Mouse (Mus musculus) cortical plate, adult 2 months (tissue): ENCODE results near the gene Gins3. TPM values are rescaled to one million over a fixed set of nuclear protein-coding genes. Genes with fewer than 3 reads are reported as not detected.
A peak's percentile ranks its signal among the peaks of the same experiment; 100 is the strongest.
"Not testable (repeated sequence)": the region's sequence is repeated elsewhere in the genome, so short reads cannot be mapped to it uniquely, and the experiment has no call there.

Experiments used
- H3K27ac ChIP-seq: fragments of 200-500 bp; 2 replicates; pipeline ENCODE4 v1.5.1; 2012; ENCODE audit warnings: low read length, control low read depth, inconsistent platforms; ENCODE audit not compliant: insufficient read depth
- H3K4me1 ChIP-seq: fragments of 200-500 bp; 2 replicates; pipeline ENCODE4 v1.6.1; 2011; ENCODE audit warnings: low read length; ENCODE audit not compliant: control insufficient read depth, insufficient read depth
- H3K4me3 ChIP-seq: fragments of 200-500 bp; 2 replicates; pipeline ENCODE4 v1.5.1; 2011; ENCODE audit warnings: mild to moderate bottlenecking, low read length, control low read depth; ENCODE audit not compliant: insufficient read depth
- CTCF ChIP-seq: fragments of 200-500 bp; IDR thresholded peaks from 2 replicates; pipeline ENCODE4 v1.5.1; 2011; ENCODE audit warnings: mild to moderate bottlenecking, control low read depth, low read length; ENCODE audit not compliant: insufficient read depth; ENCODE audit errors: extremely low read depth
- POLR2A ChIP-seq: fragments of 200-500 bp; IDR thresholded peaks from 2 replicates; pipeline ENCODE4 v1.6.1; 2011; ENCODE audit warnings: mild to moderate bottlenecking, low read length, control low read depth; ENCODE audit not compliant: insufficient read depth; ENCODE audit errors: extremely low read depth
- polyA plus RNA-seq: library from polyadenylated mRNA; depleted of rRNA; stranded (reverse); fragments of >200 nt; gene quantifications from 2 replicates; pipeline ENCODE4 v1.2.3, GENCODE M21; 2012

Gene Gins3
- polyA plus RNA-seq, 1 experiment: 1.8 TPM

- no peak for TF ChIP-seq POLR2A
- no peak for TF ChIP-seq CTCF
Measured at GRCm38 (mm10) chr8:95601306-95601705, 31.9 kb upstream of the Gins3 start.

GRCm38 (mm10) chr8:95602168-95602567 lies 31.1 kb upstream of the Gins3 start:
- no peak overlapping the region for H3K27ac ChIP-seq
- H3K4me3 ChIP-seq: no peak overlapping the region
- TF ChIP-seq CTCF: no peak
- no peak for TF ChIP-seq POLR2A
- peaks cover 1% of the 10 kb centered on the region; the same call in 1 of the 2 replicates for H3K4me1 ChIP-seq

More at GRCm38 (mm10) chr8:95601306-95601705, 31.9 kb upstream of the Gins3 start:
- no peaks in the 10 kb centered on the region for H3K4me1 ChIP-seq
- H3K27ac ChIP-seq: no peak overlapping the region
- no peak overlapping the region for H3K4me3 ChIP-seq

DNA sequence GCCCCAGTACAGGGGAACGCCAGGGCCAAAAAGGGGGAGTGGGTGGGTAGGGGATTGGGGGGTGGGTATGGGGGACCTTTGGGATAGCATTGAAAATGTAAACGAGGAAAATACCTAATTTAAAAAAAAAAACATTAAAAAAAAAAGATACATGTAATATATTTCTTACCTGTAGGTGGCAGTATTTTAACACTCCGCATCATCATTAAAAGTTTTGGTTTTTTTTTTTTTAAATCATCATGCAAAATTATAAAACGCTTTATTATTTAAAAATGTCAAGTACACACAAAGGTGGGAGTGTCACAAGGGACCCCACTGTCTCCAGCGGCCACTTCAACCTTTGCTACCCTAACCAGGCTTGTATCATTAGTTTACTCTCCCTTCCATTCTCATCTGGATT lies 26.7 kb upstream of the Gins3 start:
- not testable (repeated sequence) for H3K4me3 ChIP-seq, H3K27ac ChIP-seq, H3K4me1 ChIP-seq

GRCm38 (mm10) chr8:95607210-95607609 lies 26.0 kb upstream of the Gins3 start:
- no peak overlapping the region for H3K4me3 ChIP-seq
- peaks cover 3% of the 10 kb centered on the region; the same call in 1 of the 2 replicates for H3K4me1 ChIP-seq
- no peak for TF ChIP-seq CTCF
- no peak for TF ChIP-seq POLR2A
- H3K27ac ChIP-seq: peak overlapping the region; percentile 2; the same call in 1 of the 2 replicates

DNA sequence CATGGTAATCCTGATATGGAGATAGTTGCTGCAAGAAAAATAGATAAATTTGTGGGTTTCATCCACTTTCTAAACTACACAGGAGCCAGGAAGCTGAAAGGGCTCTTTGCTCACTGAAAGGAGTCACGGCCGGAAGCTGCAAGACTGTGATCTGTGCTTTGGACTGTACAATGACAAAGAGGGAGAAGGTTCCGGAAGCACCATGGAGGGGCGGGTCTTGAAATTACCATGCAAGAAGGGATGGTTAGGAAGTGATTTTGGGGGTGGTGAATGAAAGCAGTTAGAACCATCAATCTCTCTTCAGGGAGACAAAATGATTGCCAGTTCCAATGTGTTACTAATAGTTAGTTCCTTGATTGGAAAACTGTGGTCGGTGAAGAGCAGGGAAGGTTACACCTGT lies 23.8 kb upstream of the Gins3 start:
- TF ChIP-seq CTCF (no peak), POLR2A (no peak)
- Histone ChIP-seq H3K4me3 (no peak overlapping the region), H3K27ac (no peak overlapping the region), H3K4me1 (peaks cover 3% of the 10 kb centered on the region; the same call in 1 of the 2 replicates)

- no peak for TF ChIP-seq POLR2A
- TF ChIP-seq CTCF: no peak
- Histone ChIP-seq H3K4me3 (no peak overlapping the region), H3K27ac (no peak overlapping the region), H3K4me1 (peaks cover 3% of the 10 kb centered on the region; the same call in 1 of the 2 replicates)
Measured at GRCm38 (mm10) chr8:95610749-95611148, 22.5 kb upstream of the Gins3 start.

DNA sequence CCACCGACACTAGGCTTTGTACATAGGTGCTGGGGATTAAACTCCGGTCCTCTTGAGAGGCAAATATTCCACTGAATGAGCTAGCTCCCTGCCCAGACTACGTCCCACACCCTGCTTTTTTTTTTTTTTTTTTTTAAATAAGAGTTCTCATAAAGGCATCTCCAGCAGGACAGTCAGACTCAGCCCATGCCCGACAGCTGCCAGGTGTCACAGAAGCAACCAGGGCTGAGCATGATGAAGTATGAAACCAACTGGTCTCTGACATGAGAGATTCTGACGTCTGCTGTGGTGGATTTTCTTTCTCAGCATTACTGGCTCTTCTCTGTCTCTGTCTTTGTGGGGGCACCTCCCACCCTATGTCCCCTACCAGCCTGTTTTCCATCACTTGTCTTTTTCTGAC lies 21.5 kb upstream of the Gins3 start:
- Histone ChIP-seq H3K4me3 (no peak overlapping the region), H3K4me1 (peaks cover 1% of the 10 kb centered on the region; the same call in 1 of the 2 replicates), H3K27ac (no peak overlapping the region)
- no peak for TF ChIP-seq POLR2A
- TF ChIP-seq CTCF: no peak

DNA sequence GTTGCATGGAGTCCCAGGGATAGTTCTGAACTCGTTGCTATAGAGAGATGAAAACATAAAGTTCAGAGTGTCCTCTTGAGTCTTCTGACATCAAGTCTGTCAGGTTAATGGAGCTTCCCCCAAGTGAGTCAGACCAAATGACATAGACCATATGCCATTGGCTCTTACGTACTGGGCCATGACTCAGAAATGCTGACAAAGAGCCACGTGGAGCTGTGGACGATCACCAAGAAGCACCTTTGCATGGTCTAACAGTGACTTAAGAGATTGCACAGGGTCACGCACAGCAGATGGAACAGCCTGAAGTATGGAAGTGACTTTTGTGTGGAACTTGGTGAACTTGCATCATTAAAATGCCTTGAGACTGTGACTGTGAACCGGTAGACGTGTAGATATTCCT lies 16.9 kb upstream of the Gins3 start:
- Histone ChIP-seq H3K27ac (no peak overlapping the region), H3K4me1 (no peaks in the 10 kb centered on the region), H3K4me3 (no peak overlapping the region)
- TF ChIP-seq POLR2A: no peak
- TF ChIP-seq CTCF: no peak

- no peak for TF ChIP-seq CTCF
- no peak for TF ChIP-seq POLR2A
- H3K4me1 ChIP-seq: peaks cover 1% of the 10 kb centered on the region; the same call in 1 of the 2 replicates
Measured at GRCm38 (mm10) chr8:95620046-95620445, 13.2 kb upstream of the Gins3 start.

DNA sequence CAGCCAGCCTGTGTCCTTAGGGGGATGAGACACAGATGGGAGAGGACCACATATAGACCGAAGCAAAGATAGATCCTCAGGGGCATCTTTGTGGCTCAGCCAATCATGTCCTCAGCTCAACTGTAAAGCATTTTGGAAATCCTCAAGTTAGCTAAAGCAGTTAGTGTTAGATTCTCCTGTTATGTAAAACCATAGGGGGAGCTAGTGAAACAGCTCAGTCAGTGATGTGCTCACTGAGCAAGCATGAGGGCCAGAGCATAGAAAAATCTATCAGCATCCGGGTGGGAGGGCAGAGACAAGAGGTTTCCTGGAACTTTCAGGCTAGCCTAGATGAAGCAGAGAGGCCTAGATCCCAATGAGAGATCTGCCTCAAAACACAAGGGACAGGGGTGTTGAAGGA lies 8.4 kb upstream of the Gins3 start:
- Histone ChIP-seq H3K4me3 (no peak overlapping the region), H3K27ac (no peak overlapping the region), H3K4me1 (peaks cover 1% of the 10 kb centered on the region; the same call in 1 of the 2 replicates)
- TF ChIP-seq POLR2A: no peak
- TF ChIP-seq CTCF: no peak

More at GRCm38 (mm10) chr8:95620046-95620445, 13.2 kb upstream of the Gins3 start:
- Histone ChIP-seq H3K27ac (no peak overlapping the region), H3K4me3 (no peak overlapping the region)
